Mouse (Mus musculus): ENCODE data around the gene Sfn.

- TF ChIP-seq CTCF (IDR thresholded peaks at IDR 0.05; ENCODE audit: low read depth) (no peak), EP300 (IDR thresholded peaks at IDR 0.05; ENCODE audit: low read depth) (no peak; the same call in 1 of the 2 replicates)
Measured at GRCm38 (mm10) chr4:133552768-133553447, 49.1 kb downstream of the Sfn start, which contains the start of gene Nr0b2.

All from liver, postnatal 0 days (tissue).